In genomic region chr12:54164040-54164723, GRCm38 (mm10) we compare ENCODE assay signal across 11 mouse cellular contexts. TPM values are rescaled to one million over a fixed set of nuclear protein-coding genes. Genes with fewer than 3 reads are reported as not detected.
A peak's percentile ranks its signal among the peaks of the same experiment; 100 is the strongest.
DNase-seq lines count a peak whose midpoint lies in the region; ATAC-seq and TF ChIP-seq lines count a peak whose summit lies in the region.
"Had no signal": no experiment of that assay in that cellular context is flagged by ENCODE, and none has a peak within 500 bp of the region (broad histone marks: within the 10 kb centered on the region; RNA-seq: fewer than 3 reads in every experiment).

No protein-coding gene starts in this region.

- H3K9ac ChIP-seq in heart, adult 2 months (ENCODE audit: low read depth, low read length): no peak overlapping the region
- no peak overlapping the region for H3K9ac ChIP-seq in stomach, embryonic 15.5 days

- no peak overlapping the region for H3K4me3 ChIP-seq in heart, embryonic 10.5 days
- no peak overlapping the region for H3K4me3 ChIP-seq in heart, adult 2 months
- peak overlapping the region; percentile 79 for H3K4me3 ChIP-seq in megakaryocyte, embryonic 14.5 days (replicated peaks)
- no peak overlapping the region for H3K4me3 ChIP-seq in stomach, embryonic 15.5 days (replicated peaks)

- no peak for TF ChIP-seq CTCF in heart, adult 2 months (IDR thresholded peaks at IDR 0.05)

- no peak for TF ChIP-seq POLR2A in heart, adult 2 months (IDR thresholded peaks at IDR 0.05; ENCODE audit: insufficient read depth, low read depth, low read length)

- H3K27me3 ChIP-seq in heart, embryonic 10.5 days (ENCODE audit: insufficient read depth, poor library complexity, severe bottlenecking): peaks cover 14% of the 10 kb centered on the region
- H3K27me3 ChIP-seq in heart, adult 2 months (ENCODE audit: control insufficient read depth, insufficient read depth, low read length): no peaks in the 10 kb centered on the region
- H3K27me3 ChIP-seq in megakaryocyte, embryonic 14.5 days (replicated peaks): no peaks in the 10 kb centered on the region
- no peaks in the 10 kb centered on the region for H3K27me3 ChIP-seq in stomach, embryonic 15.5 days (replicated peaks)

- no peaks in the 10 kb centered on the region for H3K79me2 ChIP-seq in heart, adult 2 months (replicated peaks; ENCODE audit: control insufficient read depth, insufficient read depth, low read length)

- intact Hi-C loops in heart, adult 2 months (cut with DNase I): no loop called here

- no peak for DNase-seq in heart, embryonic 10.5 days (ENCODE audit: low spot score)
- DNase-seq in heart, adult 2 months: no peak
- DNase-seq in fat pad, adult 2 months (ENCODE audit: extremely low read depth, low read depth, low spot score): peak; percentile 57
- no peak for DNase-seq in adrenal gland, postnatal 4 days (ENCODE audit: low spot score in 2 of 2)
- no peak for DNase-seq in adrenal gland, postnatal 36 days
- DNase-seq: cerebellum, adult 11 months; kidney, postnatal 25 days; layer of hippocampus, postnatal 36 days had no signal

- TF ChIP-seq EP300 in heart, adult 2 months (IDR thresholded peaks at IDR 0.05; ENCODE audit: insufficient read depth, low read depth, low read length): no peak

- H3K4me2 ChIP-seq in stomach, embryonic 15.5 days: no peak overlapping the region

- H3K4me1 ChIP-seq in heart, embryonic 10.5 days: peaks cover 32% of the 10 kb centered on the region
- peaks cover 2% of the 10 kb centered on the region; the same call in 1 of the 2 replicates for H3K4me1 ChIP-seq in heart, adult 2 months (ENCODE audit: control insufficient read depth, insufficient read depth, low read length)
- peaks cover 80% of the 10 kb centered on the region for H3K4me1 ChIP-seq in megakaryocyte, embryonic 14.5 days
- peaks cover 14% of the 10 kb centered on the region for H3K4me1 ChIP-seq in stomach, embryonic 15.5 days

- no peaks in the 10 kb centered on the region for H3K36me3 ChIP-seq in heart, embryonic 10.5 days
- H3K36me3 ChIP-seq in heart, adult 2 months (ENCODE audit: control insufficient read depth, insufficient read depth, low read length): no peaks in the 10 kb centered on the region
- peaks cover 17% of the 10 kb centered on the region for H3K36me3 ChIP-seq in megakaryocyte, embryonic 14.5 days (replicated peaks; ENCODE audit: low read length)
- no peaks in the 10 kb centered on the region for H3K36me3 ChIP-seq in stomach, embryonic 15.5 days

- H3K9me3 ChIP-seq in heart, embryonic 10.5 days: no peaks in the 10 kb centered on the region
- H3K9me3 ChIP-seq in megakaryocyte, embryonic 14.5 days: no peaks in the 10 kb centered on the region; the same call in 1 of the 2 replicates
- H3K9me3 ChIP-seq in stomach, embryonic 15.5 days: no peaks in the 10 kb centered on the region

- no peak for ATAC-seq in megakaryocyte, adult 5-6 weeks (ENCODE audit: poor library complexity, severe bottlenecking)
- no peak for ATAC-seq in stomach, embryonic 15.5 days (ENCODE audit: insufficient read depth, low FRiP score, low read depth)

- WGBS in heart, embryonic 10.5 days: 25% methylated on average over 9 of the region's 9 CpGs
- WGBS in heart, adult 2 months: 75% methylated on average over 9 of the region's 9 CpGs
- 44% methylated on average over 9 of the region's 9 CpGs for WGBS in stomach, embryonic 15.5 days

- H3K27ac ChIP-seq in heart, embryonic 10.5 days: peak overlapping the region; percentile 78
- no peak overlapping the region for H3K27ac ChIP-seq in heart, adult 2 months
- peak overlapping the region; percentile 41; the same call in 1 of the 2 replicates for H3K27ac ChIP-seq in stomach, embryonic 15.5 days

RNA-seq across cellular contexts. Expression of gene Egln3, which starts 39.5 kb away (rescaled TPM):
- 5.4 and 6.1 TPM in 2 replicates for polyA plus RNA-seq in heart, embryonic 10.5 days (2016; fragmentation: Nextera tagmentation; extraction: Ambion mirVana)
- total RNA-seq in heart, adult 2 months (2021): 10 to 100 TPM; 76.3 to 94.5 TPM
- 27.8 and 76.1 TPM in 2 replicates for polyA plus RNA-seq in heart, adult 2 months (2012; rRNA removed)
- 47.6 and 68.3 TPM in 2 replicates for polyA plus RNA-seq in megakaryocyte, embryonic 14.5 days (2012; ENCODE audit: insufficient read depth, low replicate concordance)
- 3.3 and 3.6 TPM in 2 replicates for total RNA-seq in megakaryocyte, adult 5-6 weeks (2015)
- 1.7 and 1.9 TPM in 2 replicates for total RNA-seq in megakaryocyte, adult 5-6 weeks (2017)
- polyA plus RNA-seq in stomach, embryonic 15.5 days (2015; fragmentation: Nextera tagmentation; extraction: Ambion mirVana): 52.5 and 53.4 TPM in 2 replicates
- 10 to 100 TPM in 1 of 2 experiments, 1 to 10 TPM in 1; 10.0 to 12.4 TPM for total RNA-seq in adrenal gland, postnatal 4 days (2021)
- 1 to 10 TPM; 3.4 to 5.5 TPM for total RNA-seq in adrenal gland, postnatal 36 days (2021)

Comparison
In these comparisons a context has a peak if more than half of its experiments do, and no peak if none do; other contexts are left out.
1. RNA of gene Egln3, which starts 39.5 kb away (total RNA-seq): 76.3 to 94.5 TPM in heart, adult 2 months; 10.0 to 12.4 TPM in adrenal gland, postnatal 4 days, 3.4 to 5.5 TPM in adrenal gland, postnatal 36 days and 1.7 to 3.6 TPM in megakaryocyte, adult 5-6 weeks; every median in the first group is over 4 times any median in the second.